Mouse (Mus musculus): Measurements from ENCODE around the gene Haus2. TPM values are rescaled to one million over a fixed set of nuclear protein-coding genes. Genes with fewer than 3 reads are reported as not detected.

Haus2 gene
- polyA plus RNA-seq, 1 experiment from 2014 or later = 34.5 TPM

DNA sequence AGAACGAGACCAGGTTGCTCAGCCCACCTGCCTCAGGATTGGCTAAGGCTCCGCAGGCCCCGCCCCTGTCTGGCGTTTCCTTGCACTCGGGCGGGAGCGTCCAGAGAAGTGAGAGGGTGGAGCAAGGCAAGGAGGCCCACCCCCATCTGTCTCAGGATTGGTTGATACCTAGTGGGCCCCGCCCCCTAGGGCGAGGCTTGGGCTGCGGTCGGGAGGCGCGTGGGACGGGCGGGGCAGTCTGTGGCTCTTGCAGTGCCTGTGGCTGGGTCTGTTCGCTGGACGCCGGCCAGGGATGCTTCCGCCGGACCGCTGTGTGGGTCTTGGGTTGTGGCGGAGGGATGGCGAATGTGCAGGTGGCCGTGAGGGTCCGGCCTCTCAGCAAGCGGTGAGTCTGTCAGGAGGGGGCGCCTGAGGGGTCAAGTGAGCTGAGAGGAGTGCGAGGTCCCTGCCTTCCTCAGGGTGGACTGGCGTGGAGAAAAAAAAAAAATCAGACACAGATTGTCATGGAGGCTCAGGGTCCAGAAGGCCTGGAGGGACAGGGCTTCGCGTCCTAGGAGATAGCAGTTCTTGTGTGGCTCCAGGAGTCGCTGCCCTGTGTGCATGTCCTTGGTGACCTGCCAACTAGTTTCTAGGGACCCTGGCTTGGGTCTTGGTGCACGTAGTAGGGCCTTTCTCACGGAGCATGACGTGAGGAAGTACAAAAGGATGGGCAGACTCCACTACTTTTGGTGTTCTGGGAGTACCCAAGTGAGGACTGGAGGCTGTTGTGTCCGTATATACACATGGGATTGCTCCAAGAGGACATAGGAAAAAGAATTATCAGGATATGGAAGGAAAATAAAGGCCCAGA lies 19.9 kb downstream of the Haus2 start, which contains the start of gene Stard9:
Gene Stard9 (plus strand): TSS at position 236 of the 850 bp plus-strand sequence.
- peak within 1 kb of the TSS; percentile 78 for H3K27ac ChIP-seq
- peak; percentile 95 for DNase-seq (ENCODE audit: low spot score)

DNA sequence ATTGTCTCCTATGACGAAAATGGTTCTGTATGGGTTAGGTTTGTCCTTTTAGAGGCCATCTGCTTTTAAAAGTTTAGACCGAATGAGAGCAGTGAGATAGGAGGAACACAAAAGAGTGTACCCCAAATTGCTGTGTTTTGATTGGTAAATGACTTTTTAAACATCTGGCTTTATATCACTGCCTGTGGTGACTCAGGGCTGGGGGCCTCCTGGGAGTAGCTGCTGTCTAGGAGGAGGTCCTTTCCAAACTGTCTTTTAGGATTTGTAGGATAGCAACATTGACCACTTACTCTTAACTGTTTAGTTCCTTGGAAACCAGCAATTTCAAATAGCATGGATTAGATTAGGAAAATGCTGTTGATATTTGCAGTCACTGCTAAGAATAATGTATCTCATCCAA lies 21.1 kb downstream of the Haus2 start:
- 81% methylated on average over 2 of the region's 2 CpGs for WGBS
- no peaks in the 10 kb centered on the region for H3K27me3 ChIP-seq (ENCODE audit: low read depth, poor library complexity, severe bottlenecking)
- no peak overlapping the region for H3K4me3 ChIP-seq
- peaks cover 11% of the 10 kb centered on the region for H3K36me3 ChIP-seq
- no peaks in the 10 kb centered on the region for H3K9me3 ChIP-seq (replicated peaks)
- H3K27ac ChIP-seq = no peak overlapping the region
- H3K4me1 ChIP-seq = 0 out of 2 replicates have a peak, but pooled peaks cover 7% of the 10 kb centered on the region
- no peak for DNase-seq (ENCODE audit: low spot score)

More for the DNA sequence above, 19.9 kb downstream of the Haus2 start, which contains the start of gene Stard9:
- Histone ChIP-seq H3K27me3 (ENCODE audit: low read depth, poor library complexity, severe bottlenecking) (no peaks in the 10 kb centered on the region), H3K4me3 (peak within 1 kb of the TSS; percentile 64), H3K9me3 (replicated peaks) (no peaks in the 10 kb centered on the region), H3K36me3 (0 out of 2 replicates have a peak, but pooled peaks cover 2% of the 10 kb centered on the region), H3K4me1 (0 out of 2 replicates have a peak, but pooled peaks cover 7% of the 10 kb centered on the region)
- WGBS = 2% methylated on average over 36 of the region's 36 CpGs

DNA sequence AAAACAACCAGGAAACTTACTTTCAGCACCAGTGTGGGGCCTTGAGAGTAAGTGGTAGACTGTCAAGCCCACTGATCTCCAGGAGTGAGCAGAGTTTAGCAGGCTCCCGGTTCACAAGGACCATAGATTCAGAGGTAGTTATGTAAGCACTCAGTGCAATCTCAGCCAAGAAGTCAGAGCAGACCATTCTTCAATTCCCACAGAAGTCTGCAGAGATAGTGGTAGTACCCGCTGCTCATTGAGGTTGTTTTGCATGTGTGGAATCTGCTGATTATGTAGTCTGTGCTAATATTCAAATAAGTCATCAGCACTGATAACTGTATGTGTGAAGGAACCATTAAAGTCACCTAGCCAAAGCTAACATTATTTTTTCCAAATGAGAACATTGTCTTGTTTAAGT lies 21.5 kb downstream of the Haus2 start:
- 80% methylated on average over 2 of the region's 2 CpGs for WGBS
- H3K4me1 ChIP-seq = 0 out of 2 replicates have a peak, but pooled peaks cover 7% of the 10 kb centered on the region
- H3K27ac ChIP-seq = no peak overlapping the region
- H3K9me3 ChIP-seq (replicated peaks) = no peaks in the 10 kb centered on the region
- H3K4me3 ChIP-seq = no peak overlapping the region
- peaks cover 13% of the 10 kb centered on the region for H3K36me3 ChIP-seq
- no peak for DNase-seq (ENCODE audit: low spot score)
- no peaks in the 10 kb centered on the region for H3K27me3 ChIP-seq (ENCODE audit: low read depth, poor library complexity, severe bottlenecking)

DNA sequence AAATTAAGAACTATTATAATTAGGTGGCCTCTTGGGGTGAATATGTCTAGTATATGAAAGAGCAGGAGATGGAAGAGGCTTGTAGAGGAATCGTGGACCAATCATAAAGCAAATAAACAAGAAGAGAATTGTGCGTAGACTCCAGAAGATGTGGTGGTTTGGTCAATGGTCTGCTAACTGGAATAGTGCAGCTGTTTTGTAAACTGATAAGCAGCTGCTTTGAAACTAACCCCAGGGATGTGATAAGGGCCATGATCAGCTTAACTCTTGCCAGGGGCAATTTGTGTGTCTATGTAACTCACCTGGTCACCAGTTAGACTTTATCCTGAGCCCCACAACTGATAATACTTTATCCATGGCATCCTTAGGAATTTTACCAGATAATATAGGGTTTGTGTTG lies 22.3 kb downstream of the Haus2 start:
- H3K4me3 ChIP-seq = no peak overlapping the region
- no peaks in the 10 kb centered on the region for H3K9me3 ChIP-seq (replicated peaks)
- H3K4me1 ChIP-seq = 0 out of 2 replicates have a peak, but pooled peaks cover 7% of the 10 kb centered on the region
- peaks cover 13% of the 10 kb centered on the region for H3K36me3 ChIP-seq
- no peak for DNase-seq (ENCODE audit: low spot score)
- no peaks in the 10 kb centered on the region for H3K27me3 ChIP-seq (ENCODE audit: low read depth, poor library complexity, severe bottlenecking)
- 87% methylated on average over 2 of the region's 2 CpGs for WGBS
- no peak overlapping the region for H3K27ac ChIP-seq

DNA sequence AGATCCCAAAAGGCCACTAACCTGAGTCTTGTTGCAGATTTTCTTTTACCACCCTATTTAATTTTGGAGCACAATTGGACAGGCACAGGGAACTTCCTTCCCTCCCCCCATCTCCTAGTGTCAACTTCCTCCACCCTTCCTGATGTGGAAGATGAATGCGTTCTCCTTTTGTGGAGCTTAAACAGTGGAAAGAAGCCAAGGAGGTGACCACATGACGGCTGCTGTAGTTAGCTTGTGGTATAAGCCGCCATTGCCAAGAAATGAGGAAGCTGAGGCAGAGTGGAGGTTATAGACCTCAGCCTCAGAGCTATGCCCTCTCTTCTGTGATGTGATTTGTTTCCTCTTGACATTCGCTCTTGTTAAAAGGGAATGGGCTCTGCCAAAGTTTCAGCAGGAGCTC lies 22.8 kb downstream of the Haus2 start:
- Histone ChIP-seq H3K9me3 (replicated peaks) (no peaks in the 10 kb centered on the region), H3K36me3 (peaks cover 13% of the 10 kb centered on the region), H3K27ac (no peak overlapping the region), H3K4me3 (no peak overlapping the region), H3K4me1 (0 out of 2 replicates have a peak, but pooled peaks cover 7% of the 10 kb centered on the region), H3K27me3 (ENCODE audit: low read depth, poor library complexity, severe bottlenecking) (no peaks in the 10 kb centered on the region)
- no peak for DNase-seq (ENCODE audit: low spot score)
- WGBS = 90% methylated on average over 4 of the region's 4 CpGs

DNA sequence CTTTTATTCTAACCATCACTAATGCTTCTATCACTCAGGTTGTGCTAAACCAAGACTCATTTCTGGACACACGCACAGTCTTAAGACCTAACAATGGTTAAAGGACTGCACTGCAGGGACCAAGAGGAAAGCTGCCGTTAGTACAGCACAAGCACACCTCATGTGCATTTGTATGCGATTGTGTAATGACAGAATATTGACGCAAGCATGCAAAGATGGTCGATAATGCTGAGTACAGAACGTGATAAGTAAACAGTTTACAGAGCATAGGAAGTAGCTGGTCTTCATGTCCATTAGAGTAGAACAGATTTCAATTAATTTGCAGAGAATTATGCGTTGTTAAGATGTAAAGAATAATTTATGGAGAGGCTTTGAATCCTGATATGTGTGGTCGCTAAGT lies 31.7 kb downstream of the Haus2 start:
- H3K36me3 ChIP-seq = no peaks in the 10 kb centered on the region
- no peak overlapping the region for H3K4me3 ChIP-seq
- no peaks in the 10 kb centered on the region for H3K9me3 ChIP-seq (replicated peaks)
- H3K27me3 ChIP-seq (ENCODE audit: low read depth, poor library complexity, severe bottlenecking) = no peaks in the 10 kb centered on the region
- no peak for DNase-seq (ENCODE audit: low spot score)
- H3K4me1 ChIP-seq = no peaks in the 10 kb centered on the region
- no peak overlapping the region for H3K27ac ChIP-seq
- 94% methylated on average over 8 of the region's 8 CpGs for WGBS

DNA sequence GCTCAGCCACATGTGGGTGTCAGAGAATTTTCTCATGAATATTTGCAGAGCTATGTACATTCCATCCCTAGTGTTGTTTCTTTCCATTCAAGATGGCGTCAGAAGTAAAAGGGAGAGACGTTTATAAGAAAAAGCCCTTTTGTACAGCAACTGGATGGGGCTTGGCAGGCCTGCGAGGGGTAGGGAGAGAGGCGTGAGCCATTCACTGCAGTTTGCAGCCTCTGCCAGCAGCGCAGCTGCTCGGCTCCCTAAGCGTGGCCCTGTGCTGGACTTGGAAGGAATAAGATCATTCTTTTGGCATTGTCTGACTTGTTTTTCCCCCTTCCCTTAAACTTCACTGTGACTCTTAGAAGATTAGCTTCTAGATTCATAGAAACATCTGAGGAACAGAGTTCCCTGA lies 34.7 kb downstream of the Haus2 start:
- Histone ChIP-seq H3K27me3 (ENCODE audit: low read depth, poor library complexity, severe bottlenecking) (no peaks in the 10 kb centered on the region), H3K36me3 (no peaks in the 10 kb centered on the region), H3K4me3 (no peak overlapping the region), H3K27ac (no peak overlapping the region), H3K4me1 (no peaks in the 10 kb centered on the region), H3K9me3 (replicated peaks) (no peaks in the 10 kb centered on the region)
- WGBS = 85% methylated on average over 7 of the region's 7 CpGs
- no peak for DNase-seq (ENCODE audit: low spot score)

DNA sequence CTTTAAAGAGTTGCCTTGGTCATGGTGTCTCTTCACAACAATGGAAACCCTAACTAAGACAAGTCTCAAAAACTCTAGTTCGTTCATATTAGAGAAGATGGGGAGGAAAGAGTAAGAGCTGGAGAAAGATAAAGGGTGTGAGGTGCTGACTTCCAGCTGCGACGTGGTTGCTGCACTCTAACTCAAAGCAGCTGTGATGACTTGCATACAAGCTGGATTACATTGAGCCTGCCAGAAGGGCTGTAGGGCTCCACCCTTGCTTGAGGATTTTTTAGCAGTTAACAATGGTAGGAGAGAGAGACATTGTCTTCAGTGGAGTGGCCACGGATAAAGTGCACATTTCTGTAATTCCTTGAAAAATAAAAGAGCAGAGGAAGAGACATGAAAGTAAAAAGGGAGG lies 37.6 kb downstream of the Haus2 start:
- no peak for DNase-seq (ENCODE audit: low spot score)
- H3K27ac ChIP-seq = no peak overlapping the region
- no peak overlapping the region for H3K4me3 ChIP-seq
- H3K9me3 ChIP-seq (replicated peaks) = no peaks in the 10 kb centered on the region
- no peaks in the 10 kb centered on the region for H3K36me3 ChIP-seq
- 57% methylated on average over 4 of the region's 4 CpGs for WGBS
- H3K27me3 ChIP-seq (ENCODE audit: low read depth, poor library complexity, severe bottlenecking) = no peaks in the 10 kb centered on the region
- no peaks in the 10 kb centered on the region for H3K4me1 ChIP-seq

DNA sequence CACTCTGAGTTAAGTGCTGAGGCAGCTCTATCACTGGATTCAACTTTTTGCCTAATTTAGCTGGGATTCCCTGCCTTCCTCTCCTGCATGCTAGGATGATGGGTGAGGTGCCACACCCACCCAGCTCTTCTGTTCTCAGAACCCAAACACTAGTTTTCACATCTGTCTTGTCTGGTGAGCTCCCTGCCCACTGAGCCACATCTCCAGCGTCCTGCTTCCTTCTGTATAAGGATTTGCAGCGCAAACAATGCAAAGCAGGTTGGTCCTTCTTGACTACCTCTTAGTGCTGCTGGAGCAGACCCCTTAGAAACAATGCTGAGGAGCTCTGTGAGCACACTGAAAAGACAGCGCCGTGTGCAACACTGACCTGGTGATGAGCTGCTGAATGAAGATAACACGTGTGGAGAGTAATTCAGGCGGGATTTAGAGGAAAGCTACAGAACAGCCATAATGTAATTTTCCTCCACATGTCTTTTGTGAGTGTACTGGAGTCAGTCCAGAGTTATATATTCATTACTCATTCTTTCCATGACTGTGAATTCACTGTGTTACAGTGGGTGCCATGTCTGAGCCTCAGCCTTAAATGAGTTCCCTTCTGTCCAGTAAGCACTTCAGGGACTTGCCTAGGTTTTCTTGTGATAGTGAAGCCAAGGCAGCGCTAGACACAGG lies 43.2 kb downstream of the Haus2 start:
- DNase-seq (ENCODE audit: low spot score) = no peak
- H3K27ac ChIP-seq = no peak overlapping the region
- no peaks in the 10 kb centered on the region for H3K9me3 ChIP-seq (replicated peaks)
- no peaks in the 10 kb centered on the region for H3K36me3 ChIP-seq
- H3K4me1 ChIP-seq = no peaks in the 10 kb centered on the region
- no peak overlapping the region for H3K4me3 ChIP-seq
- 87% methylated on average over 7 of the region's 7 CpGs for WGBS
- no peaks in the 10 kb centered on the region for H3K27me3 ChIP-seq (ENCODE audit: low read depth, poor library complexity, severe bottlenecking)

DNA sequence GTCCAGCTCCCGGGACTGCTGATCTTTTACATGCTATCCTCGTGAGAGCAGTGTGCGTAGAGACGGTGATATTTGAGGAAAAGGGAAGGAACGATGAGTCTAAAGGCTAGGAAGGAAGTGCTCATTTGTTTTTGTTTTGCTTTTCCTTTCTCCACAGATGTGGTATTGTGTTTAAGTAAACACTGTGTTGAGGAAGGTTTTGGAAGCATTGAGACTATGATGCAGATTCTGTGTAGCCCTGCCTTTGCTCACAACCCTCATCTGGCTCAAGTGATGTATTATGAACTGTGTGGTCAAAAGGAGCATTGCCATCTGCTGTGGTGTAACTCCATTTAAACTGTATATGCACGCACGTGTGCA lies 43.7 kb downstream of the Haus2 start:
- no peak for DNase-seq (ENCODE audit: low spot score)
- 91% methylated on average over 7 of the region's 7 CpGs for WGBS
- no peaks in the 10 kb centered on the region for H3K9me3 ChIP-seq (replicated peaks)

DNA sequence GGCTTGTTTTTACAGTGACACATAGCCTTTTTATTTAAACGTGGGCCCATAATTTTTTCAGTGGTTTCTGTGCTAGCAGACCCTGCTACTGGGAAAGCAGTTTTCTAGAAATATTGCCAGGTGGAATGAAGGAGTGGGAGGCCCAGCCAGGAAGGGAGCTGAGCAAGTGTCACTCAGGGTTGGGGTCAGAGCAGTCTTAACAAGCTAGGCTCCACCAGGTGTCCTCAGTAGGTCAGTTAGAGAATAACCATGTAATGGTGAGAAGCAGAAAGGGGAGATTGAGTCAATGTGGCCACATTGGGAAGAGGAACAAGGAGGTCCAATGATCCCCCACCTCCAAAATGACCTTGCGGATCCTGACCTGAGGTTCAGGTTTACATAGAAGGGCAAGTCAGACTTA lies 45.5 kb downstream of the Haus2 start:
- H3K4me3 ChIP-seq = no peak overlapping the region
- DNase-seq (ENCODE audit: low spot score) = no peak
- no peaks in the 10 kb centered on the region for H3K9me3 ChIP-seq (replicated peaks)
- no peak overlapping the region for H3K27ac ChIP-seq
- WGBS = 94% methylated on average over 2 of the region's 2 CpGs
- no peaks in the 10 kb centered on the region for H3K4me1 ChIP-seq
- H3K36me3 ChIP-seq = no peaks in the 10 kb centered on the region
- H3K27me3 ChIP-seq (ENCODE audit: low read depth, poor library complexity, severe bottlenecking) = no peaks in the 10 kb centered on the region

More for the DNA sequence above, 43.7 kb downstream of the Haus2 start:
- Histone ChIP-seq H3K27ac (no peak overlapping the region), H3K4me3 (no peak overlapping the region), H3K36me3 (no peaks in the 10 kb centered on the region), H3K4me1 (no peaks in the 10 kb centered on the region), H3K27me3 (ENCODE audit: low read depth, poor library complexity, severe bottlenecking) (no peaks in the 10 kb centered on the region)

DNA sequence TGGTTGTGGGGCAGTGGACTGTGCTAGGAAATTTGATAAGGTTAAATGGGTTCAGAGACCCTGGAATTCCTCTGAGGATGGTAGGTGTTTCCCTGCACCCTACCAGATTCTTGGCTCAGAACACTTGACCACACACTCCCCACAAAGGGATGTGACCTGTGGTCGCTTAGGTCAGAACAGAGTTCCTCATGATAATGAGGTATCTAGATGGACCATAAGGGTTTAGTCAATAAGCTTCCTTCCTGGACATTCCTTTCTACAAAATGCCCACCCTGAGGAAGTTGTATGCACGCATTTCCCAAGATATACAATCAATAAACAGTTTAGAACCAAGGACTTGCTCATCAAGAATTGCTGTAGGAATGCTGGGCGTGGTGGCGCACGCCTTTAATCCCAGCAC lies 46.7 kb downstream of the Haus2 start:
- no peaks in the 10 kb centered on the region for H3K4me1 ChIP-seq
- no peaks in the 10 kb centered on the region for H3K9me3 ChIP-seq (replicated peaks)
- no peak for DNase-seq (ENCODE audit: low spot score)
- H3K36me3 ChIP-seq = no peaks in the 10 kb centered on the region
- H3K27me3 ChIP-seq (ENCODE audit: low read depth, poor library complexity, severe bottlenecking) = no peaks in the 10 kb centered on the region
- no peak overlapping the region for H3K27ac ChIP-seq
- WGBS = 91% methylated on average over 5 of the region's 5 CpGs
- no peak overlapping the region for H3K4me3 ChIP-seq

DNA sequence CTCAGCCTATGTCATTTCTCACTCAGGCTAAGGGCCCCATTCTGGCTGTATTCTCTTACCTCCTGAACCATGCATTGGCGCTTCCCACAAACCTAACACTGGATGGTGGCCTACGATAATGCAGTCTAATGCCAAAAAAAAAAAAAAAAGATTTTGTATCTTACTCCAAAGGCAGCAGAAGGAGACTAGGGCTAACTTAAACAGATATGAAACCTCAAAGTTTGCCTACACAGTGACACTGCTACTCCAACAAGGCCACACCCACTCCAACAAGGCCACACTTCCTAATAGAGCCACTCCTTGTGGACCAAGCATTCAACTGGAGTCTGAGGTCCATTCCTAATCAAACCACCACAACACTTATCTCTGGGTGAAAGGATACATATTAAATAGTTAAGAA lies 47.5 kb downstream of the Haus2 start:
- Histone ChIP-seq H3K9me3 (replicated peaks) (no peaks in the 10 kb centered on the region), H3K27me3 (ENCODE audit: low read depth, poor library complexity, severe bottlenecking) (no peaks in the 10 kb centered on the region), H3K4me3 (no peak overlapping the region), H3K27ac (no peak overlapping the region), H3K4me1 (no peaks in the 10 kb centered on the region), H3K36me3 (no peaks in the 10 kb centered on the region)
- WGBS = 94% methylated on average over 2 of the region's 2 CpGs
- no peak for DNase-seq (ENCODE audit: low spot score)
